Mouse (Mus musculus) MEL-GATA-1-ER (cell line): Measurements from ENCODE around the gene Eef1g.
"Not testable (repeated sequence)": the region's sequence is repeated elsewhere in the genome, so short reads cannot be mapped to it uniquely, and the experiment has no call there.

Source experiments
- DNase-seq: peaks from one replicate; pipeline ENCODE4 v3.0.0-alpha.2; 2012; ENCODE audit warnings: low read depth; ENCODE audit errors: extremely low read depth

The Eef1g gene

GRCm38 (mm10) chr19:8944750-8945149, 22.1 kb upstream of the Eef1g start:
- peak; percentile 69 for DNase-seq

- no peak for DNase-seq
These were observed 21.6 kb upstream of the Eef1g start for GRCm38 (mm10) chr19:8945251-8945650.

DNA sequence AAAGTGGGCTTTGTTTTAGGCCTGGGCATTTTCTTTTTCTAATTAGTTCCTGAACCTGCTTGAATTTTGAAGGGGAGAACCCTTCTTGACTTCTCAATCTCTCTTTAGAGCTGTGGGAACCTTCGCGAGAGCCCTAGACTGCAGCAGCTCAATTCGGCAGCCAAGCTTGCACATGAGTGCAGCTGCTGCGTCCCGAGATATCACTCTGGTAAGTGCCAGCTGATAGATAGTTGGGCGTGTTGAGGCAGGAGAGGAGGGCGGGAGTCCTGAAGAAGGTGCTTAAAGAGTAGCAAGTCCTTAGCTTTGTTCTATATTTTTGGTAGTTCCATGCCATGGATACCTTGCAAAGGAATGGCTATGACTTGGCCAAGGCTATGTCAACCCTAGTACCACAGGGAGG, 19.9 kb upstream of the Eef1g start:
- DNase-seq: no peak

- no peak for DNase-seq
These were observed 16.7 kb upstream of the Eef1g start for GRCm38 (mm10) chr19:8950190-8950589.

GRCm38 (mm10) chr19:8952241-8952640, 14.6 kb upstream of the Eef1g start:
- no peak for DNase-seq

DNA sequence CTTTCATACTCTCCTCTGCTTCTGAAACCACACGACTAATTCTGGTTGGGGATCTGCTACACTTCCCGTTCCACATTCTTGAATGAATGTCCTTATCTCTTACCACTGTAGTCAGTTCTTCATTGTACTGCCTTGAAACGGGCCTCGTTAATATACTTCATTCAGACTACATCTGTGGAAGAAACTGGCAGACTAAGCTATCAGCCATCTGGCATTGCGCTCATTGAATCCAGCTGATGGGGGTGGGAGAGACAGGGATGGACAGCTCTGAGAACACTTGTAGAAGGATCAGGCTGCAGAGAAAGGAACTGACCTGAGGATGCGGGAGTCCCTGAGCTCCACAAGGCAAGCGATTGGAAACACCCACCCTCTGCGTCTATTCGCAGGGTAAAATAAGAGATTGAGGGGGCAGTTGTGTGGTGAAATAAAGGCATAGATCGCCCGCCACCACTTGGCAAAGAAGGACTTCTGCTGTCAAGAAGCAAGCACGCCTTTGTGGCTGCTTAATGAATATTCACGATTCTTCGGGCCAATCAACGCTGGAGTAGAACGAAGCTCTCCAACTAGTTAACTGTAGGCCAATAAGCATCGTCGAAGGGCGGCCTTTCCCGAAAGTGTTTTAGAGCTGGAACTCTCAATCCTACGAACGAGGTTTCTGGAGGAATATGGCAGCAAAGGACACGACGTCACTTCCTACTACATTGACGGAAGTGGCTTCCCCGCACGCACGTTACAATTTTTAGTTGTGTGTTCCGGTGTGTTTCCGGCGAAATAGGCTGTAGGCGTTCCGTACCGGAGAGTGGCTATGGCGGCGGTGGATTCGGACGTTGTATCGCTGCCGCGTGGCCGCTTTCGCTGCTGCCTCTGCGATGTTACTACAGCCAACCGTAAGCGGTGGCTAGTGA, 13.5 kb upstream of the Eef1g start, which contains the start of gene Tut1:
TSS of gene Tut1 (plus strand) at position 713 of the 905 bp plus-strand sequence.
- DNase-seq: peak; percentile 99

- DNase-seq: no peak
These were observed 12.7 kb upstream of the Eef1g start for GRCm38 (mm10) chr19:8954171-8954570.

DNA sequence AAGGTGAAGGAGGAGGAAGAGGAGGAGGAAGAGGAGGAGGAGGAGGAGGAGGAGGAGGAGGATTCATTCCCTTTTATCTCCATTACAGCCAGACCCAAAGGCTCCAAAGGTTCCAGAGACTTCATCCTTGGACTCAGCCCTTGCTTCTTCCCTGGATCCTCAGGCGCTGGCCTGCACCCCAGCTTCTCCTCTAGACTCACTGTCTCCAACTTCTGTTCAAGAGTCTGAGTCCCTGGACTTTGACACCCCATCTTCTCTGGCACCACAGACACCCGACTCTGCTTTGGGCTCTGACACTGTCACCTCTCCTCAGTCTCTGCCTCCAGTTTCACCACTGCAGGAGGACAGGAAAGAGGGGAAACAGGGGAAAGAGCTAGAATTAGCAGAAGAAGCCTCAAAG, 4.6 kb upstream of the Eef1g start:
- DNase-seq: no peak

DNA sequence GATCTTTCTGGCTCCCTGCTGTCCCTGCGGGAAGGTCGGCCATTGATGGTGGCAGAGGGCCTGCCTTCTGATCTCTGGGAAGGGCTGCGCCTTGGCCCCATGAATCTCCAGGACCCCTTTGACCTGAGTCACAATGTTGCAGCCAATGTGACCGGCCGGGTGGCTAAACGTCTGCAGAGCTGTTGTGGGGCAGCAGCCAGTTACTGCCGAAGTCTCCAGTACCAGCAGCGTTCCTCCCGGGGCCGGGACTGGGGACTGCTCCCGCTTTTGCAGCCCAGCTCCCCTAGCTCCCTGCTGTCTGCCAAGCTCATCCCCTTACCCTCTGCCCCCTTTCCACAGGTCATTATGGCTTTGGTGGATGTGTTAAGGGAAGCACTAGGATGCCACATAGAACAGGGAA, 1.8 kb upstream of the Eef1g start:
- DNase-seq: no peak

DNA sequence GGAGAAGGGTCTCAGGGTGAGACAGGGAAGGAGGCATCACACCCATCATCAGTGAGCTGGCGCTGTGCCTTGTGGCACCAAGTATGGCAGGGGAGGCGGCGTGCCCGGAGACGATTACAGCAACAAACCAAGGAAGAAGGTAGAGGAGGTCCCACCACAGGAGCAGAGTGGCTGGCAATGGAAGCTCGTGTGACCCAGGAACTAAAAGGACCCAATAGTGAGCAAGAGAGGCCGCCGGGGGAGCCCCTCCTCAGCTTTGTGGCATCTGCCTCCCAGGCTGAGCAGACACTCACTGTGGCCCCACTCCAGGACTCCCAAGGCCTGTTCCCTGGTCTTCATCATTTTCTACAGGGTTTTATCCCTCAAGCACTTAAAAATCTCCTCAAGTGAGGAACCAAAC, 1.1 kb upstream of the Eef1g start:
- no peak for DNase-seq

GRCm38 (mm10) chr19:8966198-8966589, 647 bp upstream of the Eef1g start:
- DNase-seq: no peak

DNA sequence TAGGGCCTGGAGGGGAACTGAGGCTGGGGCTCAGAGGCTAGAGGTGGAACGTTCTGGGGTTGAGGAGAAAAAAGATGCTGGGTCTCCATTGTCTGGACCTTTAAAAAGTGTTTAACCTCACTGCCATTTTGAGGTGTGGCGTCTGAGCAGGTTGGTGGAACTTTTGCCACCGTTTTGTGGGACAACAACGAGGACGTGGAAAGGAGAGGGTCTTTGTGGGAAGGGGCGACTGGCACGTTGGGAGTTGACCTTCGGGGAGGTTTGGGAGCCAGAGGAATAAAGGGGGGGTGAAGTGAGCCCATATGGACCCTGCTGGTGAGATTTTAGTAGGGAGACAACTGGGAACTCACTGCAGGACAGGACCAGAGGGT, 517 bp downstream of the Eef1g start:
- DNase-seq: no peak

DNA sequence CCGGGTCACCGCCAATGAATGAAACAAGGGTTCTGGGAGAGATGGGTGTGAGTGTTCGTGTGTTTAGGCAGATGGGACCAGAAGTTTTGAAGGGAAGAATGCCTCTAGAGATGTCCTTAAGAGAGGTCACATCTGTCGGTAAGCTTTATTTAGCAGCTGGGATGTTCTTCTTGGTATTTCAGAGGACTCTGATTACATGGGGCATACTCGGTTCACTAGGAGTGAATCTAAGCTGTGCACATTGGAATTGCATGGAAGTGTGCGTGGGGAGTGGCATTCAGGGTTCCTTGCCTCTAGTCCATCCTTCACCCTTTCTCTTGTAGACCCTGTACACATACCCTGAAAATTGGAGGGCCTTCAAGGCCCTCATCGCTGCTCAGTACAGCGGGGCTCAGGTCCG, 1.1 kb downstream of the Eef1g start:
- no peak for DNase-seq

GRCm38 (mm10) chr19:8972491-8972890, 5.7 kb downstream of the Eef1g start:
- not testable (repeated sequence) for DNase-seq

DNA sequence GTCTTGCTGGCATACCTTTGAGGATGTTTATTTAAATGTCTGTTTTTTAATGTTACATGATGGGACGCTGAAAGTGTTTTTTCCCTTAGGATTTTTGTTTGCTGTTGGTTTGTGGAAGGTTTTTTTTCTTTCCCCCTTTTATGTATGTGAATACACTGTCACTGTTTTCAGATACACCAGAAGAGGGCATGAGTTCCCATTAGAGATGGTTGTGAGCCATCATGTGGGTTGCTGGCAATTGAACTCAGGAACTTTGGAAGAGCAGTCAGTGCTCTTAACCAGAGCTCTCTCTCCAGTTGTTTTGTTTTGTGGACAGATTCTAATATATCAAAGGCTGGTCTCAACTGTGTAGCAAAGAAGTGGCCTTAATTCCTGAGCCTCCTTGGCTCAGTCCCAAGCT, 7.8 kb downstream of the Eef1g start:
- no peak for DNase-seq

DNA sequence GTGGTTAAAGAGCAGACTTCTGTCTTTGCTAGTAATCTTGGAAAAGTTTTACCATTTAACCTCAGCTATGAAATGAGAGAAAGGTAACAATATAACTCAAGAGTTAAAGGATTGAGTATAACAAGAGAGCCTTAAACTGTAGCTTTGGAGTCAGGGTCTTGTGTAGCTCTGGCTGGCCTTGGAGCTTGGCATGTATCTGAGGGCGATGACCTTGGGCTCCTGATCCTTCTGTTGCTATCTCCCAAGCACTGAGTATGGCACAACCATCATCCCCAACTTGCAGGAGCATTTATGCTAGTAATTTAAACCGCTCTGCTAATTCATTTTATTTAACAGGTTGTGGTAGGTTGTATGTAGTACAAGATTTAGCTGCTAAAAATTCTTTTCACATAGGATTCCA, 8.7 kb downstream of the Eef1g start:
- DNase-seq: no peak

GRCm38 (mm10) chr19:8976535-8976934, 9.7 kb downstream of the Eef1g start:
- no peak for DNase-seq

DNA sequence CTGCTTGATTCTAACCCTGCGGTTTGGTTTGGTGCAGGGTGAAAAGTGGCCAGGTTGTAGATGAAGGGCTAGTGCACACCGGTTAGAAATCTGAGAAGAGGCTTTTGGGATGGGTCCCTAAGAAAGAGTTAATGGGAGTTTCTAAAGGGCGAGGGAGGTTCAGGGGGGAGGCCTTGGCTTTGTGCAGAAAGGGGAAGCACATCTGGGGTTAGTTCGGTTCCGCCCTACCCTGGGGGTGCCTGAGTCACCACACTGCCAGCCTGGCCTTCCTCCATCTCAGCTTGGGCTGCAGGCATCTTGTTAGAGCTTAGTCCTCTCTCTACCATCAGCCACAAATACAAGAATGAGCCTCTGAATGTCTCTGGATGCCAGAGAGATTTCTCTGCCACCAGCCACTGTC, 13.9 kb downstream of the Eef1g start:
- peak; percentile 68 for DNase-seq

DNA sequence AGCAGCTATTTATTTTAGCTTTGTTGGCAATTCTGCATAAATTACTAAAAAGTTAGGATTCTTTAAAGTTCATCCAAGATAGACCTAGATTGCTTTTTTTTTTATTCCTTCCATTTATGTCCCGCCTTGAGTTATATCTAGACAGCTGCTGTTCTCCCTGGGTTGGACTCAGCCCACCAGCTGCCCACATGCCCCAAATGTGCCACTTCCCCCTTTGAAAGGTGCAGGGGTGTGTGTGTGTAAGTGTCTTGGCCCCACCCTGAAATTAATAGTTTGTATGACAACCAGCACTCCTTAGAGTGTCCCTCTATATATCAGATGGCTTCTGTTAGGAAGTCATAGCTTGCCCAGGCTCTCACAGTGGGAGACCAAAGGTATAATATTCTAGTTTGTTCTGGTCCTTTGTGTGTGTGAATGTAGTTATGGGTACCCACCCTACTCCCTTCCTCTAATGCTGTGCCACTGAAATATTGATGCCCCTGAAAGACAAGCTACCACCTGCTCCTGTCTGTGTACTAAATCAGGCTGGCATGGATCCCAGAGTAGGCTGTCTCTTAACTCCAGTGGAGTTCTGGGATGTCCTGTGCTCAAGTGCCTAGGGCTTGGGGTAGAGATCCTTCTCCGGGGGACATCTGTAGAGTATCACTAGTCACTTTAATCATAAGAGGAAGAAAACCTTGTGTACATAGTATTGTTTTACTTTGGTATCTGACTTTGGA, 14.8 kb downstream of the Eef1g start:
- no peak for DNase-seq

- DNase-seq: peak; percentile 76
These were observed 15.7 kb downstream of the Eef1g start for GRCm38 (mm10) chr19:8982303-8983149.

GRCm38 (mm10) chr19:8983150-8983650, 16.4 kb downstream of the Eef1g start:
- DNase-seq: no peak
